Mouse (Mus musculus) gastrocnemius, postnatal 10 days (tissue): ENCODE results near the gene Slc26a8. TPM values are rescaled to one million over a fixed set of nuclear protein-coding genes. Genes with fewer than 3 reads are reported as not detected.

Experiments used
- DNase-seq: peaks from one replicate; pipeline ENCODE4 v3.0.0; 2021; ENCODE audit warnings: mixed read lengths
- total RNA-seq, 2 experiments: library from RNA; stranded (reverse); gene quantifications; 2 replicates each; pipeline ENCODE4 v1.2.3; 2021

Gene Slc26a8
- total RNA-seq, 2 experiments from 2014 or later: 1.2 TPM

DNA sequence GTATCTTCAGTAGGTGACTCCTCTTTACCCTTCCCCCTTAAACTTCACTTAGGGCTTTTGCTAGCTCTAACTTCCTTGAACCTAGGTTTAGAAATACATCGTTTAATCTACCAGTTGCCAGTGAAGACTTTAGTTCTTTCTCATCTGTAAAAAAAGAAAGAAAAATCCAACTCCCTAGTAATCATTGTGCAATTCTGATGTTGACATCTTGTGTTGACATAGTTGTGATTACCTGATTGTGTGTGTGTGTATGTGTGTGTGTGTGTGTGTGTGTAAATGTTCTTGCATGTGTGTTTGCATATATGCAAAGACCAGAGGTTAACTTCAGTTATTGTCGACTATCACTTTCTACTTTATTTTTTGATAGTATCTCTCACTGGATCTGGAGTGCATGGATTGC is 8.6 kb upstream of the Slc26a8 start:
- no peak for DNase-seq

DNA sequence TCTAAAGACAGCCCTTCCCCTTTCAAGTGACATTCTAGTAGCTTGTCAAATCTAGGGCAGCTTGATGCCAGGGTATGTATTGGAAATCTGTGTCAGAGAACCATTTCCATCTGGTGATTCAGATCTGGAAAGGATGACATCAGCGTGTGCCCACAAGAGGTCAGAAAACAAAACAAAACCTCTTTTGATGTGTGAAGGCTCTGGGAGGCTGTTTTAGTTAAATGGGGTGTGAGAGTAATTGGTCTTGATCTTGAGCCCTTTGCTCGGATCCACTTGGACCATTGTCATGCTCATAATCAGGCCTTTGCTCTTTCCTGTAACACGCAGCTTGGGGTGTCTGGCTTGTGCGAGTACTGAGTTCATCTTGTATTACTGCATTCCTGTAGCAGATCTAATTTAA is 8.2 kb upstream of the Slc26a8 start:
- DNase-seq: no peak

DNA sequence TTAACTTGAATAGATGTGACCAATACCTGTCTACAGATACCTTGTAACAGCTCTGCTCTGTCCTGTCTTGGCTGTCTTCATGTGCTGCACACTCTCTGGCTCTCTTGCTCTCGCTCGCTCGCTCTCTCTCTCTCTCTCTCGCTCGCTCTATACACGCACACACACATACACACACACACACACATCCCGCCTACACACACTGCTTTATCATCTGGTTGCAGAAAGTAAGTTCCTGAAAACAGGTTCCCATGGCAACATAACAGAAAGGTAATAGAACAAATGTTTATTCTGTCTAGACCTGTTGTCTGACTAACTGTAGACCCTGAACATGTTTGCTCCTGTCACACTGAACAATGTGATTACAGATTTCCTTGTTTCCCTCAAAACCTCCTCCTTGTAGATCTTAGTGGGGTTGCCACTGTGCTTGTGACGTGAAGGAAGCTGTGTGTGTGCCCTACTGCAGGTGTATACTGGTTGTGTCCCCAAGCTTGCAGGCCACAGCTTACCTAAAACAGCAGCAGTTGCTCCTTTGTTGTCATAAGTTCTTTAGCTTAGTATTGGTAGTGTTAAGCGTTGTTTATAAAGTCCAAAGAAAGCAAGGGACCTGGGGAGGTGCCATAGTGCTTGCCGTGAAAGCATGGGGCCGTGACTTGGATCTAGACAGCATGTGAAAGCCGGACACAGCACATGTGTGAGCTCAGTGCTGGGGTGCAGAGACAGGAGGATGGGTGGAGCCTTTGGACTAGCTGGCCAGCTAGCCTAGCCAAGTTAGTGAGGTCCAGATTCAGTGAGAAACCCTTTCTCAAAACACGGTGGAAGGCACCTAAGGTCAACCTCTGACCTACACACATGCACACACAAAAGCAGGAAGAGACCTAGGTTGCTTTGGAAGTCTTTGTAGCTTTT is 7.5 kb upstream of the Slc26a8 start:
- DNase-seq: peak; percentile 17

DNA sequence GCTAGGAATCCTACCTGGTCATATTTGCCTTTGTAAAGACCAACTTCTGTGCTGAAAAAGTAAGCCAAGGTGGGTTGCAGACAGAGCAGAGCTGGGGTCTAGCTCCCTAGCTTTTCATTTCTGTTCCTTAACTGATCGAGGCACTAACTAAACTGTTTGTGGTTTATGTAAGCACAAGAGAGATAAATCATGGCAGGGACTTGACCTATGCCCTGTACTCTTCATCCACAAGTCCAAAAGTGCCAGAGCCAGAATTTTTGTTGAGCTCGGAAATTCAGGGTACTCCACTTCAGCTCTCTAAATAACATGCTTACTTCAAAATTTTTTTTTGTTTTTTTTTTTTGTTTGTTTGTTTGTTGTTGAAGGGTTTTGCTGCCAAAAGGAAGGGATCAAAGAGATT is 6.6 kb upstream of the Slc26a8 start:
- no peak for DNase-seq

DNA sequence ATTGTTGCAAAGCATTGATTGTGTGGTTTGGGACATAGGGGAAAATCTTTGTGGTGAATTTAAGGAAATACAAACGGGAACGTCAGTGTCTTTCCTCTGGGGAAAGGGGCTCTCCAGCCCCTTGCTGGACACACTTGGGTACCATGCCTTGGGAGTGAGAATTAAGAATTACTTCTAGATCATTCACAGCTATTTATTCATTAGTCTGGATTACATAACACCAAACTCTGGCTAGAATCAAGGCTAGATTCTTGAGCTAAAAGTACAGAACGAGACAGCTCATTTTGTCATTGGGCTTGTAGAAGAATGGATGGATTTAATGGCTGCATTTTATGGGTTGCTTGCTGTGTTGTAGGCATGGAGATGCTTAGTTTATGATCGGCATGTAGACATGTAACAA is 4.8 kb upstream of the Slc26a8 start:
- DNase-seq: no peak

DNA sequence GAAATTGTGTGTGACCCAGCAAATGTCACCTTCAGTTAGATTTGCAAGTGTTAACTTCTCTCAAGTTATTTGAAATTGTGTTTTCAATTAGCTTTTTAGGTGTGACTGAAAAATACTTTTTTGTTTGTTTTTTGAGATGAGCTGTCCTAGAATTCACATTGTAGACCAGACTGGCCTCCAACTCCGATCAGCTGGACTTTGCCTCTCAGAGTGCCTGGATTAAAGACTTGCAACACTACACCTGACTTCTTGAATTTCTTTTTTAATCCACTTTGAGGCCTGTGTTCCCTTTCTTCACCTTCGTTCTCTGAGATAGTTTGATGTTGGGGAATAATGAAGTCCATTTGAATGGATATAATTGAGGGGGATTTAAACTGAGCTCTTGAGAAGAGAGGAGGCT is 4.0 kb upstream of the Slc26a8 start:
- no peak for DNase-seq

DNA sequence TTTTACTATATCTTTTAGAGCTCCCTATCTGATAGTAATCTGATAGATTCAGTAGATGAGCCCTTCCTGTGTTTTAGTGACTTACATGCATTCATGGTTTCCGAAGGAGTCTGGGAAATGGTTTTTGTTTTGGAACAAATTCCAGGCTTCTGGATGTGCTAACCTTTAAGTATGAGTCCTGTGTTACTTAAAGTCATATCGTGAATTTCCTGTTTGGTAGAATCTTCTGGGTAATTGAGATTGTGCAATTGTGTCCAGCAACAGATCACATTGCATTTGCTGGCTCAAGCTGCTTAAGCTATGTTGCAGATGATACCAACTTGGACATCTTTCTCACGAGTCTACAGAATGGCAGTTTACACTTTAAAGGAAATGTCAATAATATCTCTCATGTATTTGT is 3.1 kb upstream of the Slc26a8 start:
- DNase-seq: no peak

DNA sequence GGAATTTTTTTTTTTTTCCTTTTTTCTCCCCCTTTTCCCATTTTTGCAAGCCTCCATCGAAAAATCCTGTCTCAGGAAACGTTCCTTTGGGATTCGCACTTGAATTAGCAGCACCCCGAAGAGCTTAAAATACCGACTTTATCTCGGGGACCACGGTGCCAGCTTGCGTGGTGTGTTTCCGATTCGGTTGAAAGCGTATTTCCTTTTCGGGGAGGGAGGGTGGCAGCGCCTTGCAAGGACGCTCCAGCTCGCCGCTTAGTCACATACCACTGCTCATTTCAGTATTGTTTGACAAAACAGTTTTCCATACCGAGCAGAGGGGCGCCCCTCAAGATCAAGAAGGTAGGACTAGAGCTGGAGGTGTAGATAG is 2.3 kb upstream of the Slc26a8 start:
- peak; percentile 29 for DNase-seq

DNA sequence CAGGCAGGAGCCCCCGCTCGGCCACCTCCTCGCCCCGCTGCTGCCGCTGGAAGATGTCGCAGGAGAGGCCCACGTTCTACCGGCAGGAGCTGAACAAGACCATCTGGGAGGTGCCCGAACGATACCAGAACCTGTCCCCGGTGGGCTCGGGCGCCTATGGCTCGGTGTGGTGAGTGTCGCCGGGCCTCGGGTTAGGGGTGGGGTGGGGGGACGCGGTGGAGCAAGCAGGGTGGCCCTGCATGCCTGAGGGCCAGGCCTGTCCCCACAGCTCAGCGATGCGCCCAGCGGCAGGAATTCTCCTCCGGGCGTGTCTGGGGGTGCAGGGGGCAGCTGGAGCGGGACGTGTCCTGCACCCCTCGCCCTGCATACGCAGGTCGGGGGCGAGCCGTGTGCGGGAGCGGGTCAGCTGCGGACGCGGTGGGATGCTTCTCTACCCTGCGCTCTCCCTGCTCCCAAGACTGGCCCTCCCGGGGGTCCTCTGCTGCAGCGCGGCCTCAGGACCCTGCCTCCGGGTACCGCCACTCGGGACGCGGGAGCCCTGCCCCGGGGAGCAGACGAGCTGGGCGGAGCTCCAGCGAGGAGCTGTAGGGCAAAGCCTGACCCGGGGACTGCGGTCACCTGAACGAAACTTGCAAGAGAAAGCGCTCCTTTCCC is 1.8 kb upstream of the Slc26a8 start:
- peak; percentile 62 for DNase-seq

DNA sequence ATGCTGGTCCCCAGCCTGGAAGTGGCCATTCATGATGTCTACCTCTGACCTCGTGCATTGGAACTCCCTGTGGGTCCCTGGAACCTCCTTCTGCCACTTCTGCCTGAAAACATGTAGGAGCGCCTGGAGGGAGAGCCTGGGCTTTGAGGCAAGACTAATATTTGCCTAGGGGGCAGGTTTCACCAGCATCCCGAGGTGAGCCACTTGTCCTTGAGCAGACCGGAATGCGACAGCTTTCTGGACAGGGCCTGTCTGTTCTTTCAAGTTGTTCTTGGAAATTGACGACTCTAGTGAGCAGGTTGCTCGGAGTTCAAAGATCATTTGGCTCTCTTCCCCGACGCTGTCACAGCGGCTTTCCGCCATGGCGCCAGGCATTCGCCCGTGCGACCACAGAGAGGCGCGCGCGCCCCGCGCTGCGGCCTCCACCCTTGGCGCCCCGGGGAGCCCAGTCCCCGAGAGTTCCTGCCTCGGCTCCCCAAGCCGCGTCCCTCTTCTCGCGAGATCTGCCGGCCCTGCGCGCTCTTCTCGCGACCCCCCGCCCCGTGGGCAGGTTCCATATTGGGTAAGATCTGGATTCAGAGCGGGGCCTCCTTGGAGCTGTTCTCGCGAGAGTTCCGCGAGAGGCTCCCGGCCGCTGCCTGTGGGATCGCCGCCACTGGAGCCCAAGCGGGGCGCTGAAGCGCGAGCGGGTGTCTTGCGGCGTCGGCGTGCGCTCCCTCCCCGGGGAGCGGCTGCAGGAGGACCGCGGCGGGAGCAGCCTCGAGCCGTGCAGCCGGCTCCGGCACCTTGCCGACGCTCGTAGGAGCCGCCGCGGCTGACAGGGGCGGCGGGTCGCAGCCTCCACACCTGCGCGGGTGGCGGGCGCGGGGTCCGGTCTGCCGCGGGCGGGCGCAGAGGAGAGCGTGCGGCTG is 998 bp upstream of the Slc26a8 start, which contains the start of gene Mapk14:
Gene Mapk14, plus strand, starts transcription at position 554 of the 911 bp plus-strand sequence.
- peak; percentile 99 for DNase-seq

DNA sequence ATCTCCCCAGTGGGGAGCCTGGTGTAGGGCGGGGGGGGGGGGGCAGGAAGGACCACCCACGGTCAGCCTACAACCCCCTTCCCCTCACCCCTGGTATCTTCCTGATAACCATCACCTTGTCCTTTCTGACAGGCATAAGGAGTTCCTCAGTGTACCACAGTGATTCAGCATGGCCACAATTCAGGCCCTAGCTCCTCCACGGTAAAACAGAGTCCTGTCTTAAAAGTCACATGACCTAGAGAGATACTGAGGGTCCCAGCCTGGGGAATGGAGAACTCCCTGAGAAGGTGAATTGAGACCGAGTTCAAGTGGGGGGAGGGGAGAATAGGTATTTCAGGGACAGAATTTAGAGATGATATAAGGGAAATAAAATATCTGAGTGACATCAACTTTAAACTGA is 2.7 kb downstream of the Slc26a8 start:
- no peak for DNase-seq

DNA sequence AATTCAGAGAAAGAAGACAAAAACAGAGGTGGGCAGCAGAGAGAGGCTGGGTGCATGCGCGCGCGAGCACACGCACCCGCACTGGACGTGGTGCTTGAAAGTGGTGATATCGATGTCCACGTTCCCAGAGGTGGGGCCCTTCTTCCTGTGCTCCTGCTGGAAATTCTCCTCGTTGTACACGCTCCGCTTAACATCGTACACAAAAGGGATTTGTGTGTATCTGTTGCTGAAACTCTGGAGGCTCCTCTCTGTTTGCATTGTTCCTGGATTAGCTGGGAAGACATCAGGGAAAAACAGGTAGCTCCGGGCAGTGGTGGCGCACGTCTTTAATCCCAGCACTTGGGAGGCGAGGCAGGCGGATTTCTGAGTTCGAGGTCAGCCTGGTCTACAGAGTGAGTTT is 5.4 kb downstream of the Slc26a8 start:
- no peak for DNase-seq

DNA sequence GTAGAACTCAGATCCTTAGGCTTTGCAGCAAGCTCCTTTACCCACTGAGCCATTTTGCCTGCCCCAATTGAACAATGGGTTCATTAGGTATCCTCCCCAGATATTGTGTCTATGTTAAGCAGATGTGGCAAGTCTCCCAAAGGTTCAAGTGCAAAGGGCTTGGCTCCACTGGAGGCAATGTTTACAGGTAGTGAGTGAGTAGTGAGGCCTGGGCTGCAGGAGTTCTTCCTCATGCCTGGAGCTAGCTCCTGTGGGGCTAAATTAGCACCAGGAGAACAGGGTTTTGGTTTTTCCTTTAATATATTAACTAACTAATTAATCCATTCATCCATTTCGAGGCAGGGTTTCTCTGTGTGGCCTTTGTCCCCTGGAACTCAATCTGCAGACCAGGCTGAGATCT is 6.4 kb downstream of the Slc26a8 start:
- DNase-seq: no peak

DNA sequence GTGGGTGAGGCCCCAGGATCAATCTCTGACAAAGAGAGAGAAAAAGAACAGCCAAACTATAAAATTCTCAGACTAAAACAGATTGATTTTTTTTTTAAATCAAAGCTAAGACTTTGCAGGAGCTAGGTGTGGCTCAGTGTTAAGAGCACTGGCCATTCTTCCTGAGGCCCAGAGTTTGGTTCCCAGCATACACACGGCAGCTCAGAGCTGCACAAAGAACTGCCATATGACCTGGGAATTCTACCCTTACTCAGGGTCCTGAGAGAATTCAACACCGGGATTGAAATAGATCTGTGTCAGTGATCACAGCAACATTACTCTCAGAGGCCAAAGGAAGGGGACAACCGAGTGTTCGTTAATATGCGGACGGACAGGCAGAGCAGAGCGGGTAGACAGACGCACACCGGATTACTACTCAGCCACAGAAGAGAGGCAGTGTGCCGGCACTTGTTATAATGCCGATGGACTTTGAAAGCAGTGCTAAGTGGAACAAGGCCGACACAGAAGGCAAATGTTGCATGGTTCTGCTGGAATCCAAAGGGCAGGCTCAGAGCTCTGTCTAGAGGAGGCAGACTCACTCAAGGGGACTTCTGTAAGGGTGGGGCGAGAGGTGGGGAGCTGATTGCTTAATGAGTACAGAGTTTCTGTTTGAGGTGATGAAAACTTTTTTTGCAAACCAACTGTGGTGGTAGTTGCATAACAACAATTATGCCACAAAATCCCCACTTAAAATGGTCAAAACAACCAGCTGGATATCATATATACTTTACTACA is 7.5 kb downstream of the Slc26a8 start:
- no peak for DNase-seq

DNA sequence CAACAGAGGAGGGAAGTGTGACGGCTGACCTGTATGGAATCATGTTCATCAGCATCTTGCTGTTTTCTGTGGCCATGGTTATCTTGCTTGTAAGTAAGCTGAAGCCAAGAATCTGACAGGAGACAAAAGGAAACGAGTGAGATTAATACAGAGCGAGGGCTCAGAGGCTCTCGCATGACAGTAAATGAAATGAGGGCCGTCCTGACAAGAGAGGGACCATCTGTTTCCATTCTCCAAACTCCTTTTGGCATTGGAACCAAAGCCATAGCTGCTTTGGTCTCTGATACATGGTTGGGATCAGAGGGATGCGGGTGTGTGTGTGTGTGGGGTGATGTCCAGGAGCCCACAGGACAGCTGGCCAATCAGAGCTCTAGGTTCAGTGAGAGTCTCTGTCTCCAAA is 30.5 kb downstream of the Slc26a8 start:
- DNase-seq: no peak

DNA sequence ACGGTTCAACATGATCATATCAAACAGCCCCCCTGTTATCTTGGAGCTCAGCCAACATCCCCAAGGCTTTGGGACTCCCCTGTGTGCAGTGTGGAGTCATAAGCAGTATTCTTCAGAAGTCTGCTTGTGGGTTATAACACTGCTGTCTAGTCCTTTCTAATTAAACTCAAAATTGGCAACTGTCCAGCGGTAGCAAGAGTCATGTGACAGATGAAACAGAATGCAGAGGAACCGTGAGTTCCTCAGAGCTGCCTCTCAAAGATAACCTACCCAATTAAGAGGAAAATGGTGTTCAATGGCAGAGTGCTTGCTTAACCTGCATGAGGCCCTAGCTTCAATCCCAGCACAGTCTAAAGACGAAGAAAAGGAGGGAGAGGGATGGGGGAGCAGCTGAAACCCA is 32.1 kb downstream of the Slc26a8 start:
- no peak for DNase-seq

DNA sequence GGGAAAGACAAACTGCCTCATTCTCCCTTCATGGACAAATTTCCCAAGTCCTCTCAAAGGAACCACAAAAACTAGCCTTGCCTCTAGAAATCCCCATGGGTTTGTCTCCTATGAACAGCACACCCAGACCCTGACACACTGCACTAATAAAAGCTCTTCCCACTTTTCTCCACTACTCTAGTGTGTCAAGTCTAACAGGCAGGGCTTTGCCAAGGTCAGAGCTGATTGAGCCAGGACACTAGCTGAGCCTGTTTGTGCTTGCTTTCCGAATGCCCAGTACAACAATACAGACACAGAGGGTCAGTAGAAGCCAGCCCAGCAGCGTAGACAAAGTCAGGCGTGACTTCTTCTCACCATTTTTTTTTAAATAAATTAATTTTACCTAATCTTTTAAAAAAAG is 39.8 kb downstream of the Slc26a8 start:
- no peak for DNase-seq

DNA sequence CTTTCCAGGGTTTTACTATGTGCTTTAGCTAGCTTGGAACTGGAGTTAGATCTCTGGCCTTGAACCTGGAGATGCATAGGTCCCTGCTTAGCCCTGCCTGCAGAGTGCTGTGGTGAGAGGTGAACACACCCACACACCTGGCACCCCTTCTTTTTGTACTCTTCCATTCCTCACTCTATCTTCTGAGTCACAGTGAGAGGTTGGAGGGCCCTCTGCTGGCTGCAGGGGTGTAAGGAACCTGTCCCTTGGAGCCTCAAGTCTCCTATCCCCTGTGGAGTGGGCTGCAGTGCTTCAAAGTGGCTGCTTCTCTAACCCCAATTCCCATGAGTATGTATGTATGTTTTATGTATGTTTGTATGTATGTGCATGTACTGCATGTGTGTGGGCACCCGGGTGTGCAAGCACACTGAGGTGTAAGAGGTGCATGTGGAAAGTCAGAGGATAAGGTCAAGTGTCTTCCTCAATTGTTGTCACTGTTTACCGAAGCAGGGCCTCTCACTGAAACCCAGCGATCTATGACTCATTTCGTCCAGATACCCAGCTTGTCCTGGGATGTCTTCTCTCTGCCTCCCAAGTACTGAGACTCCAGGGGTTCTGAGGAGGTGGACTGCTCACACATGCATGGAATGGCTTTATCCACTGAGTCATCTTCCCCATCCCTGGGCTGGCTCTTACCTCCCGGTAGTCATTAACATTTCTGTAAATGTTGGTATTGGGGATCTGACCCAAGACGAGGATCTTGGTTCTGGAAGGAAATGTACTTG is 41.2 kb downstream of the Slc26a8 start:
- DNase-seq: peak; percentile 20

DNA sequence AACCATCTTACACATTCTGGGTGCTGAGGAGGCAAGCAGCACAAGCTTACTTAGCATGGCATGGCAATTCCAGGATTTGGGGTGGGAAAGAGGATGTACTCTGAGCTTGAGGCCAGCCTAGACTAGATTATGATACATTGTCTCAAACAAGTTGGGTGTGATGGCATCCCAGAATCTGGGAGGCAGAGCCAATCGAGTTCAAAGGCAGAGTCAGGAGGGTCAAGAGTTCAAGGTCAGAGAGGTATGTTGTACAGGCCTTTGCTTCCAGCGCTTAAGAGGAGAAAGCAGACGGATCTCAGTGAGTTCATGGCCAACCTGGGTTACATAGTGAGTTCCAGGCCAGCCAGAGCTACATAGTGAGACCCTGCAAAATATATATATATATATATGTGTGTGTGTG is 43.8 kb downstream of the Slc26a8 start:
- DNase-seq: no peak

DNA sequence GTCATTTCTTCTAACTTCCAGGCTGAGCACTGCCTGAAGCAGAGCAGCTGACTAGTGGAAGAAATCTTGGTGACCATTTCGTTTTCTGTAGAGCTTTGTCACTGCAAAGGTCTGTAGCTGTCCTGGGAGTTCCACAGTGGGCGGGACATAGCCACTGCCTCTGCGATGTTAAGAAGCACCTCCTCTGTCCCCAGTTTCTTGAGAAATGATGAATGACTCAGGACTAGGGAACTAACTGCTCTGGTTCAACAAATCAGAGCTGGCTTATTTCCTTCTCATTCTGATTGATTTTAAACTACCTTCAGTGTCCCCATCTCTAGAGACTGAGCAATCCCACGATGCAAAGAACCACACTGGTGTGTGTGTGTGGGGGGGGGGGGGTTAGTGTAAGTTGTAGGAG is 45.9 kb downstream of the Slc26a8 start:
- no peak for DNase-seq

DNA sequence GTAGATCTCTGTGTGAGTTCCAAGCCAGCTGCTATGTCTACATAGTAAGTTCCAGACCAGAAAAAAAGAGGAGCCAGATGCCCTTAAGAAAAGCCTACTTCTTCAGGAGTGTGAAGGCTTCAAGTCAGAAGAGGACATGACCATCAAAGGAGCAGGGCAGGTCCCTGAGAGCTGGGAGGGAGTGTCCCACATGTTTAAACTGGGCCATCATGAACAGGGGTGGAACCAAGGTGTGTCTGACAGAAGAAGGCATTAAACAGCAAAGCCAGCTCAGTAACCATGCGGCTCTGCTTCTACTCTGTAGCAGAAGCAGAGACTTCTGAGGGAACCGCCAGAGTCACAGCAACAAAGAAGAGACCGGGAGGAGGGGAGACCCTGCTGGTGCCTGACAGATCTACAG is 46.3 kb downstream of the Slc26a8 start:
- DNase-seq: no peak
